Mouse (Mus musculus) brain, embryonic 14.5 days (tissue): ENCODE measurements at regions not wholly inside any gene's neighbourhood (a gene's known extent, or its start where the extent isn't known, plus 50 kb on each side); places are given as distances from the start of the nearest gene placed in this dataset.

Experiments
- CTCF ChIP-seq: fragments of 200-500 bp; IDR thresholded peaks from 2 replicates; pipeline ENCODE4 v1.5.1; 2012; ENCODE audit warnings: inconsistent platforms, mild to moderate bottlenecking, moderate library complexity, borderline replicate concordance; ENCODE audit not compliant: insufficient read depth, insufficient read length; ENCODE audit errors: extremely low read depth
- POLR2A ChIP-seq: fragments of 200-500 bp; IDR thresholded peaks from 2 replicates; pipeline ENCODE4 v1.6.1; 2012; ENCODE audit warnings: mild to moderate bottlenecking, inconsistent platforms, borderline replicate concordance; ENCODE audit not compliant: poor library complexity, insufficient read depth, insufficient read length, severe bottlenecking; ENCODE audit errors: extremely low read depth

- no peak for TF ChIP-seq POLR2A
- no peak for TF ChIP-seq CTCF
These were observed 86.5 kb upstream of the Cep85l start for GRCm38 (mm10) chr10:53466261-53466660.
